Mouse (Mus musculus) hindbrain, embryonic 13.5 days (tissue): ENCODE data around the gene Zfp827. TPM values are rescaled to one million over a fixed set of nuclear protein-coding genes. Genes with fewer than 3 reads are reported as not detected.
A peak's percentile ranks its signal among the peaks of the same experiment; 100 is the strongest.

Source experiments
- ATAC-seq: fragments of 200-750 bp; cut with Nextera tagmentation; 2 replicates; pipeline ENCODE4 v1.8.0; 2017; ENCODE audit warnings: moderate TSS enrichment; ENCODE audit not compliant: low FRiP score
- H3K27ac ChIP-seq: fragments of 300-500 bp; sonication (generic); 2 replicates; pipeline ENCODE4 v1.5.1; 2015; ENCODE audit warnings: inconsistent platforms, mild to moderate bottlenecking, moderate library complexity
- H3K27me3 ChIP-seq: fragments of 300-500 bp; sonication (generic); 2 replicates; pipeline ENCODE4 v1.6.1; 2015; ENCODE audit warnings: mild to moderate bottlenecking, inconsistent platforms
- H3K36me3 ChIP-seq: fragments of 300-500 bp; sonication (generic); 2 replicates; pipeline ENCODE4 v1.6.1; 2015; ENCODE audit warnings: mild to moderate bottlenecking, inconsistent platforms
- H3K4me1 ChIP-seq: fragments of 300-500 bp; sonication (generic); replicated peaks from 2 replicates; pipeline ENCODE4 v1.6.1; 2015; ENCODE audit warnings: inconsistent platforms
- H3K4me2 ChIP-seq: fragments of 300-500 bp; sonication (generic); 2 replicates; pipeline ENCODE4 v1.6.1; 2015; ENCODE audit warnings: inconsistent platforms, mild to moderate bottlenecking, moderate library complexity
- H3K4me3 ChIP-seq: fragments of 300-500 bp; sonication (generic); 2 replicates; pipeline ENCODE4 v1.5.1; 2015; ENCODE audit warnings: mild to moderate bottlenecking, inconsistent platforms
- H3K9ac ChIP-seq: fragments of 300-500 bp; sonication (generic); 2 replicates; pipeline ENCODE4 v1.6.1; 2015; ENCODE audit warnings: mild to moderate bottlenecking, inconsistent platforms
- H3K9me3 ChIP-seq: fragments of 300-500 bp; sonication (generic); 2 replicates; pipeline ENCODE4 v1.6.1; 2016; ENCODE audit warnings: inconsistent platforms
- WGBS: fragments of 180-500 bp; shearing (Covaris S2); methylation state at CpG from one replicate; pipeline ENCODE4 v1.1.7; 2015; 5-methylcytosine and 5-hydroxymethylcytosine counted together
- polyA plus RNA-seq: library from polyadenylated mRNA; unstranded; fragments of >200 nt; fragmentation: Nextera tagmentation; extraction: Ambion mirVana; gene quantifications from 2 replicates; pipeline ENCODE4 v1.2.1, GENCODE M21; 2015

Gene Zfp827
- polyA plus RNA-seq, 1 experiment from 2014 or later, result 12.5 TPM

DNA sequence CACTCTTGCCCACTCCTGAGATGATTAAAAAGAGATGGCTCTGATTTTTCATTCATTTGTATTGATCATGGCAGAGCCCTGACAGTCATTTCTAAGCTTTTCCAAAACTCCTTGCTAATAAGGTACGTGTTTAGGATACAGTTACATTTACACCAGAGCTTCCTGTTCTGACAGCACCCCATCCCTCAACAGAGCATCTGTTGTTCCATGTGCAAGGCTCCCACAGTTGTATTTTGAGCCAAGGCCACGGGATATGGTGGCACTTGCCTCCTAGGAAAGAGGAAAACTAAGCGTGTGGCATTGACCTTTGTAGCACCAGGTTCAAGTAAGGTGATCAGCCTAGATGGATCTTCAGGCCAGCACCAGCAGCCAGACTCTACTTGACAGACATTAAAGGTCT is 137.0 kb downstream of the Zfp827 start:
- no peak for ATAC-seq
- peaks cover 23% of the 10 kb centered on the region for H3K4me1 ChIP-seq
- no peak overlapping the region for H3K4me3 ChIP-seq
- H3K36me3 ChIP-seq, result peaks cover 6% of the 10 kb centered on the region; the same call in 1 of the 2 replicates
- H3K27ac ChIP-seq, result no peak overlapping the region
- H3K9ac ChIP-seq, result no peak overlapping the region
- H3K4me2 ChIP-seq, result no peak overlapping the region
- no peaks in the 10 kb centered on the region for H3K27me3 ChIP-seq
- no peaks in the 10 kb centered on the region for H3K9me3 ChIP-seq
- 86% methylated on average over 3 of the region's 3 CpGs for WGBS

DNA sequence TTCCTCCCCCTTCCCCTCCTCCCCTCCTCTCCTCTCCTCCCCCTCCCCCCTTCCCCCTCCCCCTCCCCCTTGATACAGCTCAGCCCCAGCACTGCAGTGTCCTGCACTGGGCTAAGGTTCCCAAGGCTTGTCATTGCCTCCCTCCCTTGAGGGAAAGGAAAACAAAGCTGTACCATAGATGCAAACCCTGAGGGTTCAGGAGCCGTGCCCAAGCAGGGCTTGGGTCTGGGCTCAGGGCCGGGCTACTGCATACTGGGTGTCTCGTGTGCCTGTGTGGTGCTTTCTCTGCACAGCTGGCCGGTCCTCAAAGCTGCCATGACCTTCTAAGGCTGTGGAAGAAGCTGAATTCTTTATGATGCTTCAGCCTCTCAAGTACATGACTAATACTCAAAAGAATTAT is 145.4 kb downstream of the Zfp827 start:
- ATAC-seq, result peak; percentile 67
- Histone ChIP-seq H3K9me3 (no peaks in the 10 kb centered on the region), H3K9ac (no peak overlapping the region), H3K4me1 (peaks cover 18% of the 10 kb centered on the region), H3K4me2 (no peak overlapping the region), H3K36me3 (peaks cover 13% of the 10 kb centered on the region), H3K27ac (0 out of 2 replicates have a peak overlapping the region, but pooled peaks have one; percentile 26), H3K4me3 (no peak overlapping the region), H3K27me3 (no peaks in the 10 kb centered on the region)
- WGBS, result 63% methylated on average over 4 of the region's 4 CpGs

DNA sequence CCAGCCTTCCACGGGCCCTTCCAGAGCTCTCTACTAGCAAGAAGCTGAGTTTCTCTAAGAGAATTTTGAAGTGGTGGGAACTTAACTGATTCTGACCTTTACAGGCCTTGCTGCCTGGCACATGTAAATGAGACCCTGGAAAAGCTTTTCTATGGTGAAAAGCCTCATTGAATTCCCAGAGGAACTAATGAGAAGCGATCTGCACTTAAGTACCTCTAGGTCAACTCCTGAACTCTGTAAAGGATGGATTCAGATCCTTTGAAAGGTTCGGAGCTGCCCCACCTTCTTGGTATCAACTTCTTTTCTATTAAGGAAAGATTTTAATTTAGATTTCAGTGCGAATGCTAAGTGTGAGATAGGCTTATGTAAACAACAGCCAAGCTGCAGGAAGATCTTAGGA is 147.8 kb downstream of the Zfp827 start:
- Histone ChIP-seq H3K4me1 (peaks cover 20% of the 10 kb centered on the region), H3K4me2 (no peak overlapping the region), H3K9ac (no peak overlapping the region), H3K27ac (no peak overlapping the region), H3K9me3 (no peaks in the 10 kb centered on the region), H3K4me3 (no peak overlapping the region), H3K27me3 (no peaks in the 10 kb centered on the region), H3K36me3 (peaks cover 36% of the 10 kb centered on the region)
- no peak for ATAC-seq
- WGBS, result 66% methylated on average over 4 of the region's 4 CpGs

- H3K9me3 ChIP-seq, result no peaks in the 10 kb centered on the region
- 0 out of 2 replicates have a peak, but pooled peaks cover 8% of the 10 kb centered on the region for H3K4me1 ChIP-seq
- peaks cover 65% of the 10 kb centered on the region for H3K36me3 ChIP-seq
- no peaks in the 10 kb centered on the region for H3K27me3 ChIP-seq
- H3K4me3 ChIP-seq, result no peak overlapping the region
- 79% methylated on average over 6 of the region's 6 CpGs for WGBS
- H3K27ac ChIP-seq, result no peak overlapping the region
- H3K9ac ChIP-seq, result no peak overlapping the region
- H3K4me2 ChIP-seq, result no peak overlapping the region
- ATAC-seq, result peak; percentile 38; the same call in 1 of the 2 replicates
Observed at GRCm38 (mm10) chr8:79179678-79180077, 151.4 kb downstream of the Zfp827 start.

DNA sequence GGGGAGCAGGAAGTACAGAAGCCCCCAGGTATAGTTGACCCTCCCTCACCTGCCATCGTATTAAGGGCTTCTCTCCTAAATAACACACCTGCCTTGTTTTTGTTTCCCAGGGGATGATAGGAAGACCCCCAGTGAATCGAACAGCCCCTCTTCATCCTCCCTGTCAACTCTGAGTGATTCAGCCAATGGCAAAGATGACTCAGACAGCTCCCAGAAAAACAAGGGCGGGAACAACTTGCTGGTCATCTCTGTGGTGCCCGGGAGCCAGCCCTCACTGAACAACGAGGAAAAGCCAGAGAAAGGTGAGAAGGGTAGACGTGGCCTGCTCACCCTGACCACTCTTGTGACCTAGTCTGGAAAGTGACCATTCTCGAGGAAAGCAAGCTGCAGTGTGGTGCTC is 157.3 kb downstream of the Zfp827 start:
- no peak for ATAC-seq
- Histone ChIP-seq H3K9me3 (no peaks in the 10 kb centered on the region), H3K4me1 (no peaks in the 10 kb centered on the region), H3K36me3 (peaks cover 87% of the 10 kb centered on the region), H3K27me3 (no peaks in the 10 kb centered on the region), H3K27ac (no peak overlapping the region), H3K4me3 (no peak overlapping the region), H3K9ac (no peak overlapping the region), H3K4me2 (no peak overlapping the region)
- WGBS, result 88% methylated on average over 7 of the region's 7 CpGs

GRCm38 (mm10) chr8:79190071-79190470 is 161.8 kb downstream of the Zfp827 start:
- Histone ChIP-seq H3K27ac (no peak overlapping the region), H3K9ac (no peak overlapping the region), H3K4me3 (no peak overlapping the region), H3K9me3 (no peaks in the 10 kb centered on the region), H3K27me3 (no peaks in the 10 kb centered on the region), H3K4me2 (no peak overlapping the region), H3K4me1 (no peaks in the 10 kb centered on the region), H3K36me3 (peaks cover 72% of the 10 kb centered on the region)
- no peak for ATAC-seq
- WGBS, result 95% methylated on average over 10 of the region's 10 CpGs

DNA sequence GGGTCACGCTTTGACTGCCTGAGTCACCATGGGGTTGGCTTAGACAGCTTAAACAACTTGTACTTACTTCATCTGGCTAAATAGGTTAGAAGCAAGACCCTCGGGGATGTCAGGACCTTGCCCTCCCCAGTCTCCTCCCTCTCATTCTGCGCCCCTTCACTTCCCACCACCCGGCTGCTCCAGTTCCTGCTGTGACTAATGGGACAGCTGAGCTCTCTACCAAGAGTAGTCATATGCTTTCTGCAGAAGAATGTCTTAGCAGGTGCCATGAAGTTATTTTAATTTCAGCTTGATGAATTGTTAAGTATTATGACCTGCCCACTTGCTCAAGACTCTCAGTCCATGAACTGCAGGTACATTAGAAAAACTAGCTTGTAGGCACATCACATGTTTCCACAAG is 168.2 kb downstream of the Zfp827 start:
- no peak overlapping the region for H3K27ac ChIP-seq
- no peak overlapping the region for H3K4me2 ChIP-seq
- H3K9me3 ChIP-seq, result no peaks in the 10 kb centered on the region
- H3K27me3 ChIP-seq, result no peaks in the 10 kb centered on the region
- WGBS, result 78% methylated on average over 4 of the region's 4 CpGs
- H3K4me1 ChIP-seq, result 0 out of 2 replicates have a peak, but pooled peaks cover 10% of the 10 kb centered on the region
- H3K36me3 ChIP-seq, result peaks cover 17% of the 10 kb centered on the region
- no peak for ATAC-seq
- H3K9ac ChIP-seq, result no peak overlapping the region
- no peak overlapping the region for H3K4me3 ChIP-seq

GRCm38 (mm10) chr8:79198675-79199074 is 170.4 kb downstream of the Zfp827 start:
- Histone ChIP-seq H3K27ac (no peak overlapping the region), H3K27me3 (no peaks in the 10 kb centered on the region), H3K9ac (no peak overlapping the region), H3K4me2 (no peak overlapping the region), H3K4me3 (no peak overlapping the region), H3K9me3 (no peaks in the 10 kb centered on the region), H3K4me1 (0 out of 2 replicates have a peak, but pooled peaks cover 10% of the 10 kb centered on the region), H3K36me3 (0 out of 2 replicates have a peak, but pooled peaks cover 3% of the 10 kb centered on the region)
- ATAC-seq, result no peak
- 23% methylated on average over 3 of the region's 3 CpGs for WGBS

GRCm38 (mm10) chr8:79201446-79202147 is 173.4 kb downstream of the Zfp827 start:
- Histone ChIP-seq H3K9me3 (no peaks in the 10 kb centered on the region), H3K9ac (no peak overlapping the region), H3K36me3 (0 out of 2 replicates have a peak, but pooled peaks cover 3% of the 10 kb centered on the region), H3K4me3 (no peak overlapping the region), H3K27me3 (no peaks in the 10 kb centered on the region), H3K4me2 (no peak overlapping the region), H3K4me1 (0 out of 2 replicates have a peak, but pooled peaks cover 3% of the 10 kb centered on the region), H3K27ac (no peak overlapping the region)
- WGBS, result 65% methylated on average over 11 of the region's 11 CpGs
- ATAC-seq, result no peak

DNA sequence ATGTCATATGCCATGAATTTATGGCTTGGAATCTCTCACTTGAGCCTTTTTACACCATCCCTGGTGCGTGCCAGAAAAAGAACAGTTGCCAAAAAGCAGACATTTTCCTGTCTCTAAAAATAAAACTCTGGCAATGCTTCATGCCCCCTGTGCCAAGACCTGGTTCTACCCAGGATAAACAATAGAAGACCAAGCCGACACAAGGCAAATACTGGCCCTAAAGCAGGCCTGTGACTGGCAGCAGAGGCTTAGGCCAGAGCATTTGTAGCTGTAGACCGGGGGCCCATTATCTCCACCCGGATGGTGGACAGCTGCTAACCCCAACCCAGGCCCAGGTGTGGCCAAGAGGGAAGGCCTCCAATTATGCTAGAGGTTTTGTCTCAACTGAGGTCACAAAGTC is 178.7 kb downstream of the Zfp827 start:
- H3K9me3 ChIP-seq, result no peaks in the 10 kb centered on the region
- no peak overlapping the region for H3K27ac ChIP-seq
- H3K4me2 ChIP-seq, result no peak overlapping the region
- 74% methylated on average over 4 of the region's 4 CpGs for WGBS
- H3K9ac ChIP-seq, result no peak overlapping the region
- no peaks in the 10 kb centered on the region for H3K36me3 ChIP-seq
- H3K4me1 ChIP-seq, result peaks cover 30% of the 10 kb centered on the region
- no peaks in the 10 kb centered on the region for H3K27me3 ChIP-seq
- ATAC-seq, result no peak
- H3K4me3 ChIP-seq, result no peak overlapping the region

DNA sequence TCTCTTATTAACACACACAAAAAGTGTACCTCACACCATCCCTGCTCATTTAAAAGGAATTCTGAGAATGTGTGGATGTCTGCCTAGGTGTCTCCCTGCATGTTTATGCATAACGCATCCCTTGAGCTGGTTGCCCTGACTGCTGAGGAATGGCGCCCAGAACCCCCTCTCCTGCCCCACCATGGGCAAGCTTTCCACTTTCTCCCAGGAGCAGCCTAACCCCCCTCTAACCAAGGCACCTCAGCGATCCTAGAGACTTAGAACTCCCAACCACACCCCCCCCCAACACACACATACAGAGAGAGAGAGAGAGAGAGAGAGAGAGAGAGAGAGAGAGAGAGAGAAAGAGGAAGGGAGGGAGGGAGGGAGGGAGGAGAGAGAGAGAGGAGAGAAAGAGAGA is 179.9 kb downstream of the Zfp827 start:
- no peaks in the 10 kb centered on the region for H3K36me3 ChIP-seq
- no peaks in the 10 kb centered on the region for H3K27me3 ChIP-seq
- no peak overlapping the region for H3K27ac ChIP-seq
- 50% methylated on average over 3 of the region's 3 CpGs for WGBS
- peaks cover 30% of the 10 kb centered on the region for H3K4me1 ChIP-seq
- no peaks in the 10 kb centered on the region for H3K9me3 ChIP-seq
- H3K9ac ChIP-seq, result no peak overlapping the region
- no peak overlapping the region for H3K4me2 ChIP-seq
- no peak for ATAC-seq
- no peak overlapping the region for H3K4me3 ChIP-seq

DNA sequence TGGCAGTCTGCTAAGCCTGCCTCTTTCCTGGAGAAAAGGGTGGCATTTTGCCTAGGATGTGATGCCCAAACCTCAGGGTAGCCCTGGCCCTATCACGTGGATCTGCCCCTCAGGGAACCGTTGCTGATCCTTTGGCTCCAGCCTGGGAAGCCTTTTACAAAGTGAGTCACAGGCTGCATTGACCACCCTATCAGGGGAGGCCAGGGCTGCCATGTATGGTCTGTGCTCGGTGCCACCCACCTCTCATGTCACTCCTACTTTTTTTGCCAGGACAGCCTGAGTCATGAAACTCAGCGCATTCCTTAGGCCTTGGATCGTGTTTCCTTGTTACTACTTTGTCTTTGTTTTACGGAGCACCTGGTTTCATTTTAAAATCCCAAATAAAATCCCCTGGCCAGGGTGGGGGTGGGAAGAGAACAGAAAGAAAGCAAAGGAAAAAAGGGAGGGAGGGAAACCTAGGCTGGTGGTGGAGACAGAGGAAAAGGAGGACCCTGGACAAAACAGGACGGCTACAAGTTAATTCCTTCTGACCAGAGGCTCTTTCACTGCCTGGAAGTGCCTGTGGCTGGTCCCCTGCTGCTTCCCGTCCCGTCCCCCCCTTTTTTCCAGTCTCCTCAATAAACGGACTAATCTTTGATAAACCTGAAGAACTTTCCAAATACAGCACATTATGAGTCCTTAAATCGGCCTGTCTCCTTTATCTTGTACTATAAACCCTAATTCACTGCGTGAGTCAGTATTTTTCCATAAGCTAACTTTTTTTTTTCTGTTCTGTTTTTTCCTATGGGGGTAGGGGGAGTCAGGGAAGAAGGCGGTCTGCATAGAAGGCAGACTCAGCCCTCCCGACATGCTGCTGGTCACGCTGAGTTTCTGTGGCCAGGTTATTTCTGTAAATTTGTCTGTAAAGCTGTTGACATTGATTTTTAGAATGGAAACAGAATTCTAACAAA is 180.7 kb downstream of the Zfp827 start:
- Histone ChIP-seq H3K27me3 (no peaks in the 10 kb centered on the region), H3K27ac (peak overlapping the region; percentile 64), H3K9me3 (no peaks in the 10 kb centered on the region), H3K4me3 (peak overlapping the region; percentile 42; the same call in 1 of the 2 replicates), H3K4me1 (peaks cover 30% of the 10 kb centered on the region), H3K36me3 (no peaks in the 10 kb centered on the region), H3K4me2 (peak overlapping the region; percentile 66), H3K9ac (peak overlapping the region; percentile 71)
- WGBS, result 15% methylated on average over 15 of the region's 15 CpGs
- peak; percentile 50 for ATAC-seq
